8 mouse cellular contexts compared by ENCODE assay signal in genomic region chr15:36987211-36987877, GRCm38 (mm10). TPM values are rescaled to one million over a fixed set of nuclear protein-coding genes. Genes with fewer than 3 reads are reported as not detected.
DNase-seq lines count a peak whose midpoint lies in the region; ATAC-seq and TF ChIP-seq lines count a peak whose summit lies in the region.

No protein-coding gene starts in this region.

- 46% methylated on average over 6 of the region's 6 CpGs for WGBS in kidney, adult 2 months
- 41% methylated on average over 6 of the region's 6 CpGs for WGBS in heart, embryonic 10.5 days
- 55% methylated on average over 6 of the region's 6 CpGs for WGBS in liver, embryonic 12.5 days (ENCODE audit: insufficient replicate concordance)

- no peaks in the 10 kb centered on the region for H3K27me3 ChIP-seq in kidney, adult 2 months (replicated peaks; ENCODE audit: control insufficient read depth, insufficient read depth, low read length)
- no peaks in the 10 kb centered on the region for H3K27me3 ChIP-seq in heart, embryonic 10.5 days (ENCODE audit: insufficient read depth, poor library complexity, severe bottlenecking)
- no peaks in the 10 kb centered on the region for H3K27me3 ChIP-seq in liver, embryonic 12.5 days (replicated peaks)

- H3K4me1 ChIP-seq in kidney, adult 2 months (ENCODE audit: control insufficient read depth, insufficient read depth, low read length), result peaks cover 24% of the 10 kb centered on the region; the same call in 1 of the 2 replicates
- peaks cover 71% of the 10 kb centered on the region for H3K4me1 ChIP-seq in heart, embryonic 10.5 days
- peaks cover 14% of the 10 kb centered on the region for H3K4me1 ChIP-seq in liver, embryonic 12.5 days

- H3K27ac ChIP-seq in kidney, adult 2 months (ENCODE audit: insufficient read depth, low read depth, low read length), result peak overlapping the region; percentile 48
- peak overlapping the region; percentile 89 for H3K27ac ChIP-seq in heart, embryonic 10.5 days
- H3K27ac ChIP-seq in liver, embryonic 12.5 days, result 0 out of 2 replicates have a peak overlapping the region, but pooled peaks have one; percentile 32

- no peaks in the 10 kb centered on the region for H3K36me3 ChIP-seq in kidney, adult 2 months (ENCODE audit: control insufficient read depth, insufficient read depth, low read length)
- H3K36me3 ChIP-seq in heart, embryonic 10.5 days, result 0 out of 2 replicates have a peak, but pooled peaks cover under 1% of the 10 kb centered on the region
- H3K36me3 ChIP-seq in liver, embryonic 12.5 days, result no peaks in the 10 kb centered on the region

- peak; percentile 60 for ATAC-seq in activated CD4-positive, CD25-positive, alpha-beta regulatory T cell, adult 4 months
- ATAC-seq in liver, embryonic 12.5 days, result no peak

- no peak for DNase-seq in kidney, adult 2 months
- no peak for DNase-seq in kidney, adult 11 months
- peak; percentile 78 for DNase-seq in heart, embryonic 10.5 days (ENCODE audit: low spot score)
- DNase-seq in thymus, adult 18-20 months, result no peak
- no peak for DNase-seq in MN1 (ENCODE audit: low spot score)
- DNase-seq in adrenal gland, adult (ENCODE audit: inconsistent age in 2 of 2, low spot score in 1 of 2), result no peak

- no peak overlapping the region for H3K4me3 ChIP-seq in kidney, adult 2 months (ENCODE audit: insufficient read depth, low read depth, low read length)
- peak overlapping the region; percentile 28; the same call in 1 of the 2 replicates for H3K4me3 ChIP-seq in heart, embryonic 10.5 days
- H3K4me3 ChIP-seq in liver, embryonic 12.5 days, result no peak overlapping the region

- TF ChIP-seq POLR2A in kidney, adult 2 months (IDR thresholded peaks at IDR 0.05; ENCODE audit: low read depth, low read length), result no peak

- H3K4me2 ChIP-seq in liver, embryonic 12.5 days, result peak overlapping the region; percentile 2; the same call in 1 of the 2 replicates

- no peak for TF ChIP-seq CTCF in kidney, adult 2 months (conservative IDR thresholded peaks at IDR 0.05; ENCODE audit: insufficient read depth, insufficient read length, low read depth, low read length)

- H3K9me3 ChIP-seq in heart, embryonic 10.5 days, result no peaks in the 10 kb centered on the region
- H3K9me3 ChIP-seq in liver, embryonic 12.5 days (replicated peaks), result no peaks in the 10 kb centered on the region

- no peak overlapping the region for H3K9ac ChIP-seq in liver, embryonic 12.5 days

RNA-seq across cellular contexts. Expression of gene Zfp706, which starts 20.2 kb away (rescaled TPM):
- 63.1 and 82.2 TPM in 2 replicates for polyA plus RNA-seq in kidney, adult 2 months (2012; rRNA removed)
- polyA plus RNA-seq in activated CD4-positive, CD25-positive, alpha-beta regulatory T cell, adult 4 months (2017; shearing (Covaris generic)), result 100 to 1,000 TPM; 467 to 529 TPM
- polyA plus RNA-seq in heart, embryonic 10.5 days (2016; fragmentation: Nextera tagmentation; extraction: Ambion mirVana), result 456 and 495 TPM in 2 replicates
- polyA plus RNA-seq in liver, embryonic 12.5 days (2016; fragmentation: Nextera tagmentation; extraction: Ambion mirVana), result 301 and 318 TPM in 2 replicates

Comparison
In these comparisons a context has a peak if more than half of its experiments do, and no peak if none do; other contexts are left out.
1. H3K27ac ChIP-seq: peak in every context shown above with its lines; median percentile 89 in heart, embryonic 10.5 days; 48 in kidney, adult 2 months; 32 in liver, embryonic 12.5 days.